Comparison of ENCODE assay signal across 14 mouse cellular contexts in the genomic region with DNA sequence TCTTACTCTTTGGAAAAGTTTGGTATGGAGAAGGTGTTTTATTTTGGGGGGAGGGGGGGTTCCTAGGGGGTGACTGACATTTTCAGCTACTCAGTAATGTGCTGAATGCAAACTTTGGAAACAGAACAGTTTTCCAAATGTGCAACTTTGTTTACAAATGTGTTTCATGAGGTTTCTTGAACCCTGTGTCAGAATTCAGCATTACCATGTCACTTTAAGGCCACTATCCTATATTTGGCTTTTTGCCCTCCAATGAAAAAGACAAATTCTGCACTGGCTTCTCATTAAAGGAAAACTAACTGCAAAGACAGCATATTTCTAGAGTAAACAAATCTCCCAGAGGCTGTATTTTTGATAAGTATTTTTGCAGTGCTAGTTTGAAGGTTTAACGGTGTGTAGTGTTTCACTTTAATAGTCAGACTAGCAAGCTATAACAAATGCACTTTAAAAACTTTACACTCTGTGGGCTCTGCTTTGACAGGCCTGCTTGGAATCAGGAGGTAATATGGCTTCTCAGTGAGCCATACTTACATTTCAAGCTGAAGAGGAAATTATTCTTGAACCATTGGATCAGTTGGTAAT.
"Had no signal": no experiment of that assay in that cellular context is flagged by ENCODE, and none has a peak within 500 bp of the region (broad histone marks: within the 10 kb centered on the region; RNA-seq: fewer than 3 reads in every experiment).

No protein-coding gene starts in this region.

- H3K27ac ChIP-seq: macrophage; midbrain, embryonic 13.5 days; midbrain, embryonic 15.5 days; neural tube, embryonic 12.5 days; stomach, embryonic 15.5 days; stomach, postnatal 0 days had no signal

- H3K4me1 ChIP-seq: megakaryocyte, embryonic 14.5 days; midbrain, embryonic 15.5 days; neural tube, embryonic 12.5 days; stomach, embryonic 15.5 days had no signal

- H3K9me3 ChIP-seq: megakaryocyte, embryonic 14.5 days; midbrain, embryonic 13.5 days; midbrain, embryonic 15.5 days; neural tube, embryonic 12.5 days; stomach, embryonic 15.5 days had no signal

- ATAC-seq: midbrain, embryonic 13.5 days; midbrain, embryonic 15.5 days had no signal

- H3K4me2 ChIP-seq: midbrain, embryonic 11.5 days; midbrain, embryonic 13.5 days; midbrain, embryonic 15.5 days; neural tube, embryonic 12.5 days; stomach, embryonic 15.5 days had no signal

- DNase-seq: lung, adult 2 months; lung, postnatal 10 days; right cerebral cortex, postnatal 14 days; thymus, adult 2 months; thymus, postnatal 25 days; thymus, postnatal 4 days had no signal

- H3K4me3 ChIP-seq: megakaryocyte, embryonic 14.5 days; midbrain, embryonic 13.5 days; midbrain, embryonic 15.5 days; neural tube, embryonic 12.5 days; stomach, embryonic 15.5 days had no signal

- H3K9ac ChIP-seq: midbrain, embryonic 13.5 days; midbrain, embryonic 15.5 days; neural tube, embryonic 12.5 days; stomach, embryonic 15.5 days had no signal

- H3K36me3 ChIP-seq: midbrain, embryonic 13.5 days; midbrain, embryonic 15.5 days; neural tube, embryonic 12.5 days; stomach, embryonic 15.5 days had no signal

- H3K27me3 ChIP-seq: megakaryocyte, embryonic 14.5 days; midbrain, embryonic 13.5 days; midbrain, embryonic 15.5 days; neural tube, embryonic 12.5 days; stomach, embryonic 15.5 days had no signal
